Mouse (Mus musculus): ENCODE measurements around the gene Trmt44. TPM values are rescaled to one million over a fixed set of nuclear protein-coding genes. Genes with fewer than 3 reads are reported as not detected.

Gene Trmt44
- polyA plus RNA-seq, 1 experiment from 2014 or later, result 12.0 TPM

GRCm38 (mm10) chr5:35609381-35609780 is 34.5 kb upstream of the Trmt44 start:
- Histone ChIP-seq H3K9ac (ENCODE audit: low read length) (peak overlapping the region; percentile 12; the same call in 1 of the 2 replicates), H3K4me3 (ENCODE audit: low read depth, low read length) (no peak overlapping the region), H3K36me3 (ENCODE audit: control insufficient read depth, insufficient read depth, low read length) (no peaks in the 10 kb centered on the region), H3K4me2 (ENCODE audit: low read depth, low read length, severe bottlenecking) (peak overlapping the region; percentile 21; the same call in 1 of the 2 replicates), H3K27me3 (ENCODE audit: control insufficient read depth, insufficient read depth, low read length) (no peaks in the 10 kb centered on the region), H3K4me1 (replicated peaks; ENCODE audit: control insufficient read depth, insufficient read depth, low read length) (peaks cover 13% of the 10 kb centered on the region), H3K9me3 (ENCODE audit: control insufficient read depth, low read length) (no peaks in the 10 kb centered on the region), H3K27ac (ENCODE audit: low read depth, low read length) (no peak overlapping the region)
- ATAC-seq (replicated peaks; ENCODE audit: low FRiP score), result peak; percentile 73
- WGBS, result 13% methylated on average over 12 of the region's 12 CpGs
- DNase-seq (ENCODE audit: low spot score), result peak; percentile 77

GRCm38 (mm10) chr5:35608559-35608958 is 33.7 kb upstream of the Trmt44 start:
- H3K4me3 ChIP-seq (ENCODE audit: low read depth, low read length), result no peak overlapping the region
- DNase-seq (ENCODE audit: low spot score) (no peak), ATAC-seq (replicated peaks; ENCODE audit: low FRiP score) (no peak)
- no peak overlapping the region for H3K4me2 ChIP-seq (ENCODE audit: low read depth, low read length, severe bottlenecking)
- no peaks in the 10 kb centered on the region for H3K27me3 ChIP-seq (ENCODE audit: control insufficient read depth, insufficient read depth, low read length)
- H3K36me3 ChIP-seq (ENCODE audit: control insufficient read depth, insufficient read depth, low read length), result no peaks in the 10 kb centered on the region
- H3K9ac ChIP-seq (ENCODE audit: low read length), result peak overlapping the region; percentile 12; the same call in 1 of the 2 replicates
- H3K27ac ChIP-seq (ENCODE audit: low read depth, low read length), result no peak overlapping the region
- peaks cover 13% of the 10 kb centered on the region for H3K4me1 ChIP-seq (replicated peaks; ENCODE audit: control insufficient read depth, insufficient read depth, low read length)
- H3K9me3 ChIP-seq (ENCODE audit: control insufficient read depth, low read length), result no peaks in the 10 kb centered on the region
- WGBS, result 84% methylated on average over 5 of the region's 5 CpGs

- Histone ChIP-seq H3K36me3 (ENCODE audit: control insufficient read depth, insufficient read depth, low read length) (no peaks in the 10 kb centered on the region), H3K9me3 (ENCODE audit: control insufficient read depth, low read length) (no peaks in the 10 kb centered on the region), H3K4me1 (replicated peaks; ENCODE audit: control insufficient read depth, insufficient read depth, low read length) (peaks cover 13% of the 10 kb centered on the region), H3K4me2 (ENCODE audit: low read depth, low read length, severe bottlenecking) (no peak overlapping the region), H3K9ac (ENCODE audit: low read length) (no peak overlapping the region), H3K27ac (ENCODE audit: low read depth, low read length) (no peak overlapping the region), H3K4me3 (ENCODE audit: low read depth, low read length) (no peak overlapping the region), H3K27me3 (ENCODE audit: control insufficient read depth, insufficient read depth, low read length) (no peaks in the 10 kb centered on the region)
- no peak for DNase-seq (ENCODE audit: low spot score)
- ATAC-seq (replicated peaks; ENCODE audit: low FRiP score), result no peak
- WGBS, result 82% methylated on average over 6 of the region's 7 CpGs
Measured at GRCm38 (mm10) chr5:35607784-35608183, 32.9 kb upstream of the Trmt44 start.

- ATAC-seq (replicated peaks; ENCODE audit: low FRiP score), result no peak
- no peak overlapping the region for H3K9ac ChIP-seq (ENCODE audit: low read length)
- no peaks in the 10 kb centered on the region for H3K27me3 ChIP-seq (ENCODE audit: control insufficient read depth, insufficient read depth, low read length)
- H3K4me1 ChIP-seq (replicated peaks; ENCODE audit: control insufficient read depth, insufficient read depth, low read length), result peaks cover 13% of the 10 kb centered on the region
- no peak overlapping the region for H3K4me2 ChIP-seq (ENCODE audit: low read depth, low read length, severe bottlenecking)
- no peaks in the 10 kb centered on the region for H3K36me3 ChIP-seq (ENCODE audit: control insufficient read depth, insufficient read depth, low read length)
- no peak overlapping the region for H3K4me3 ChIP-seq (ENCODE audit: low read depth, low read length)
- DNase-seq (ENCODE audit: low spot score), result no peak
- 85% methylated on average over 7 of the region's 7 CpGs for WGBS
- H3K27ac ChIP-seq (ENCODE audit: low read depth, low read length), result no peak overlapping the region
- H3K9me3 ChIP-seq (ENCODE audit: control insufficient read depth, low read length), result no peaks in the 10 kb centered on the region
Measured at GRCm38 (mm10) chr5:35606800-35607199, 31.9 kb upstream of the Trmt44 start.

GRCm38 (mm10) chr5:35605355-35605754 is 30.5 kb upstream of the Trmt44 start:
- no peaks in the 10 kb centered on the region for H3K27me3 ChIP-seq (ENCODE audit: control insufficient read depth, insufficient read depth, low read length)
- DNase-seq (ENCODE audit: low spot score) (no peak), ATAC-seq (replicated peaks; ENCODE audit: low FRiP score) (no peak)
- no peak overlapping the region for H3K4me2 ChIP-seq (ENCODE audit: low read depth, low read length, severe bottlenecking)
- no peak overlapping the region for H3K9ac ChIP-seq (ENCODE audit: low read length)
- H3K36me3 ChIP-seq (ENCODE audit: control insufficient read depth, insufficient read depth, low read length), result no peaks in the 10 kb centered on the region; the same call in 1 of the 2 replicates
- H3K4me3 ChIP-seq (ENCODE audit: low read depth, low read length), result no peak overlapping the region
- H3K4me1 ChIP-seq (replicated peaks; ENCODE audit: control insufficient read depth, insufficient read depth, low read length), result peaks cover 13% of the 10 kb centered on the region
- H3K27ac ChIP-seq (ENCODE audit: low read depth, low read length), result no peak overlapping the region
- WGBS, result 86% methylated on average over 7 of the region's 7 CpGs
- H3K9me3 ChIP-seq (ENCODE audit: control insufficient read depth, low read length), result no peaks in the 10 kb centered on the region

- ATAC-seq (replicated peaks; ENCODE audit: low FRiP score), result no peak
- no peak overlapping the region for H3K4me2 ChIP-seq (ENCODE audit: low read depth, low read length, severe bottlenecking)
- 89% methylated on average over 8 of the region's 8 CpGs for WGBS
- no peak overlapping the region for H3K4me3 ChIP-seq (ENCODE audit: low read depth, low read length)
- no peaks in the 10 kb centered on the region for H3K9me3 ChIP-seq (ENCODE audit: control insufficient read depth, low read length)
- no peak overlapping the region for H3K9ac ChIP-seq (ENCODE audit: low read length)
- H3K4me1 ChIP-seq (replicated peaks; ENCODE audit: control insufficient read depth, insufficient read depth, low read length), result no peaks in the 10 kb centered on the region
- DNase-seq (ENCODE audit: low spot score), result no peak
- H3K27ac ChIP-seq (ENCODE audit: low read depth, low read length), result no peak overlapping the region
- H3K27me3 ChIP-seq (ENCODE audit: control insufficient read depth, insufficient read depth, low read length), result no peaks in the 10 kb centered on the region
- H3K36me3 ChIP-seq (ENCODE audit: control insufficient read depth, insufficient read depth, low read length), result no peaks in the 10 kb centered on the region; the same call in 1 of the 2 replicates
Measured at GRCm38 (mm10) chr5:35601526-35601925, 26.7 kb upstream of the Trmt44 start.

GRCm38 (mm10) chr5:35600233-35600632 is 25.4 kb upstream of the Trmt44 start:
- no peak for ATAC-seq (replicated peaks; ENCODE audit: low FRiP score)
- no peak overlapping the region for H3K4me2 ChIP-seq (ENCODE audit: low read depth, low read length, severe bottlenecking)
- H3K4me3 ChIP-seq (ENCODE audit: low read depth, low read length), result no peak overlapping the region
- H3K9me3 ChIP-seq (ENCODE audit: control insufficient read depth, low read length), result no peaks in the 10 kb centered on the region
- no peaks in the 10 kb centered on the region; the same call in 1 of the 2 replicates for H3K36me3 ChIP-seq (ENCODE audit: control insufficient read depth, insufficient read depth, low read length)
- no peak overlapping the region for H3K27ac ChIP-seq (ENCODE audit: low read depth, low read length)
- no peak for DNase-seq (ENCODE audit: low spot score)
- 84% methylated on average over 11 of the region's 11 CpGs for WGBS
- no peak overlapping the region for H3K9ac ChIP-seq (ENCODE audit: low read length)
- H3K4me1 ChIP-seq (replicated peaks; ENCODE audit: control insufficient read depth, insufficient read depth, low read length), result no peaks in the 10 kb centered on the region
- H3K27me3 ChIP-seq (ENCODE audit: control insufficient read depth, insufficient read depth, low read length), result no peaks in the 10 kb centered on the region

- ATAC-seq (replicated peaks; ENCODE audit: low FRiP score), result no peak
- Histone ChIP-seq H3K9me3 (ENCODE audit: control insufficient read depth, low read length) (no peaks in the 10 kb centered on the region), H3K4me2 (ENCODE audit: low read depth, low read length, severe bottlenecking) (no peak overlapping the region), H3K27ac (ENCODE audit: low read depth, low read length) (no peak overlapping the region), H3K4me3 (ENCODE audit: low read depth, low read length) (no peak overlapping the region), H3K4me1 (replicated peaks; ENCODE audit: control insufficient read depth, insufficient read depth, low read length) (no peaks in the 10 kb centered on the region), H3K9ac (ENCODE audit: low read length) (no peak overlapping the region), H3K36me3 (ENCODE audit: control insufficient read depth, insufficient read depth, low read length) (no peaks in the 10 kb centered on the region; the same call in 1 of the 2 replicates), H3K27me3 (ENCODE audit: control insufficient read depth, insufficient read depth, low read length) (no peaks in the 10 kb centered on the region)
- DNase-seq (ENCODE audit: low spot score), result no peak
- WGBS, result 86% methylated on average over 18 of the region's 18 CpGs
Measured at GRCm38 (mm10) chr5:35596169-35597160, 21.6 kb upstream of the Trmt44 start.
